Mouse (Mus musculus): ENCODE results near the gene Dmwd. TPM values are rescaled to one million over a fixed set of nuclear protein-coding genes. Genes with fewer than 3 reads are reported as not detected.
A peak's percentile ranks its signal among the peaks of the same experiment; 100 is the strongest.

Gene Dmwd
- total and polyA plus RNA-seq, 3 experiments, result 47.8 to 70.9 (median 54.9) TPM

GRCm38 (mm10) chr7:19074494-19074893 is 1.5 kb upstream of the Dmwd start:
- no peak for DNase-seq
- intact Hi-C loops (cut with DNase I), result loop anchor here (5.0 kb wide), 1 partner anchor 58 kb away; no protein-coding TSS in a partner anchor
- TF ChIP-seq EP300 (IDR thresholded peaks at IDR 0.05; ENCODE audit: insufficient read depth, low read depth, low read length) (no peak), POLR2A (IDR thresholded peaks at IDR 0.05; ENCODE audit: insufficient read depth, low read depth, low read length) (no peak), CTCF (IDR thresholded peaks at IDR 0.05) (no peak)
- no peak overlapping the region for H3K9ac ChIP-seq (ENCODE audit: low read depth, low read length)
- H3K36me3 ChIP-seq (ENCODE audit: control insufficient read depth, insufficient read depth, low read length), result no peaks in the 10 kb centered on the region
- peaks cover 7% of the 10 kb centered on the region for H3K4me1 ChIP-seq (ENCODE audit: control insufficient read depth, insufficient read depth, low read length)
- no peak overlapping the region for H3K27ac ChIP-seq
- H3K79me2 ChIP-seq (replicated peaks; ENCODE audit: control insufficient read depth, insufficient read depth, low read length), result no peaks in the 10 kb centered on the region
- 94% methylated on average over 6 of the region's 6 CpGs for WGBS
- no peaks in the 10 kb centered on the region for H3K27me3 ChIP-seq (ENCODE audit: control insufficient read depth, insufficient read depth, low read length)
- no peak overlapping the region for H3K4me3 ChIP-seq

- H3K4me1 ChIP-seq (ENCODE audit: control insufficient read depth, insufficient read depth, low read length), result peaks cover 7% of the 10 kb centered on the region
- no peaks in the 10 kb centered on the region for H3K79me2 ChIP-seq (replicated peaks; ENCODE audit: control insufficient read depth, insufficient read depth, low read length)
- TF ChIP-seq POLR2A (IDR thresholded peaks at IDR 0.05; ENCODE audit: insufficient read depth, low read depth, low read length) (no peak), CTCF (IDR thresholded peaks at IDR 0.05) (no peak), EP300 (IDR thresholded peaks at IDR 0.05; ENCODE audit: insufficient read depth, low read depth, low read length) (no peak)
- intact Hi-C loops (cut with DNase I), result no loop called here
- H3K9ac ChIP-seq (ENCODE audit: low read depth, low read length), result peak overlapping the region; percentile 48; the same call in 1 of the 2 replicates
- peak overlapping the region; percentile 75 for H3K4me3 ChIP-seq
- peak in 1 of 2 experiments; percentile 17 for DNase-seq
- WGBS, result 46% methylated on average over 5 of the region's 5 CpGs
- H3K36me3 ChIP-seq (ENCODE audit: control insufficient read depth, insufficient read depth, low read length), result no peaks in the 10 kb centered on the region
- no peaks in the 10 kb centered on the region for H3K27me3 ChIP-seq (ENCODE audit: control insufficient read depth, insufficient read depth, low read length)
- H3K27ac ChIP-seq, result peak overlapping the region; percentile 74
Measured at GRCm38 (mm10) chr7:19075231-19075630, 796 bp upstream of the Dmwd start.

- H3K27me3 ChIP-seq (ENCODE audit: control insufficient read depth, insufficient read depth, low read length), result no peaks in the 10 kb centered on the region
- peak overlapping the region; percentile 74 for H3K27ac ChIP-seq
- under 1% methylated on average over 21 of the region's 22 CpGs for WGBS
- H3K79me2 ChIP-seq (replicated peaks; ENCODE audit: control insufficient read depth, insufficient read depth, low read length), result no peaks in the 10 kb centered on the region
- H3K36me3 ChIP-seq (ENCODE audit: control insufficient read depth, insufficient read depth, low read length), result no peaks in the 10 kb centered on the region
- H3K9ac ChIP-seq (ENCODE audit: low read depth, low read length), result peak overlapping the region; percentile 88
- TF ChIP-seq EP300 (IDR thresholded peaks at IDR 0.05; ENCODE audit: insufficient read depth, low read depth, low read length) (no peak), POLR2A (IDR thresholded peaks at IDR 0.05; ENCODE audit: insufficient read depth, low read depth, low read length) (no peak), CTCF (IDR thresholded peaks at IDR 0.05) (no peak)
- intact Hi-C loops (cut with DNase I), result no loop called here
- peak overlapping the region; percentile 75 for H3K4me3 ChIP-seq
- peak; percentile 53 to 61 for DNase-seq
- H3K4me1 ChIP-seq (ENCODE audit: control insufficient read depth, insufficient read depth, low read length), result peaks cover 9% of the 10 kb centered on the region
Measured at GRCm38 (mm10) chr7:19076586-19076991, 562 bp downstream of the Dmwd start.

- Histone ChIP-seq H3K79me2 (replicated peaks; ENCODE audit: control insufficient read depth, insufficient read depth, low read length) (no peaks in the 10 kb centered on the region), H3K27me3 (ENCODE audit: control insufficient read depth, insufficient read depth, low read length) (no peaks in the 10 kb centered on the region), H3K36me3 (ENCODE audit: control insufficient read depth, insufficient read depth, low read length) (peaks cover 3% of the 10 kb centered on the region), H3K9ac (ENCODE audit: low read depth, low read length) (no peak overlapping the region), H3K4me1 (ENCODE audit: control insufficient read depth, insufficient read depth, low read length) (peaks cover 13% of the 10 kb centered on the region), H3K27ac (no peak overlapping the region), H3K4me3 (no peak overlapping the region)
- WGBS, result 34% methylated on average over 14 of the region's 14 CpGs
- peak; percentile 56 to 71 for DNase-seq
- intact Hi-C loops (cut with DNase I), result no loop called here
- no peak for TF ChIP-seq POLR2A (IDR thresholded peaks at IDR 0.05; ENCODE audit: insufficient read depth, low read depth, low read length)
Measured at GRCm38 (mm10) chr7:19077761-19078160, 1.7 kb downstream of the Dmwd start.

- Histone ChIP-seq H3K79me2 (replicated peaks; ENCODE audit: control insufficient read depth, insufficient read depth, low read length) (no peaks in the 10 kb centered on the region), H3K9ac (ENCODE audit: low read depth, low read length) (no peak overlapping the region), H3K36me3 (ENCODE audit: control insufficient read depth, insufficient read depth, low read length) (peaks cover 3% of the 10 kb centered on the region), H3K27ac (no peak overlapping the region), H3K4me3 (no peak overlapping the region), H3K27me3 (ENCODE audit: control insufficient read depth, insufficient read depth, low read length) (no peaks in the 10 kb centered on the region), H3K4me1 (ENCODE audit: control insufficient read depth, insufficient read depth, low read length) (peaks cover 13% of the 10 kb centered on the region)
- WGBS, result 63% methylated on average over 3 of the region's 3 CpGs
- intact Hi-C loops (cut with DNase I), result no loop called here
- no peak for DNase-seq
- TF ChIP-seq CTCF (IDR thresholded peaks at IDR 0.05) (no peak), EP300 (IDR thresholded peaks at IDR 0.05; ENCODE audit: insufficient read depth, low read depth, low read length) (no peak), POLR2A (IDR thresholded peaks at IDR 0.05; ENCODE audit: insufficient read depth, low read depth, low read length) (no peak)
Measured at GRCm38 (mm10) chr7:19078732-19079131, 2.7 kb downstream of the Dmwd start.

- no peak for DNase-seq
- H3K4me3 ChIP-seq, result no peak overlapping the region
- intact Hi-C loops (cut with DNase I), result no loop called here
- 84% methylated on average over 19 of the region's 19 CpGs for WGBS
- TF ChIP-seq POLR2A (IDR thresholded peaks at IDR 0.05; ENCODE audit: insufficient read depth, low read depth, low read length) (no peak), CTCF (IDR thresholded peaks at IDR 0.05) (no peak), EP300 (IDR thresholded peaks at IDR 0.05; ENCODE audit: insufficient read depth, low read depth, low read length) (no peak)
- H3K79me2 ChIP-seq (replicated peaks; ENCODE audit: control insufficient read depth, insufficient read depth, low read length), result no peaks in the 10 kb centered on the region
- H3K9ac ChIP-seq (ENCODE audit: low read depth, low read length), result no peak overlapping the region
- peaks cover 3% of the 10 kb centered on the region for H3K36me3 ChIP-seq (ENCODE audit: control insufficient read depth, insufficient read depth, low read length)
- no peak overlapping the region for H3K27ac ChIP-seq
- H3K4me1 ChIP-seq (ENCODE audit: control insufficient read depth, insufficient read depth, low read length), result peaks cover 8% of the 10 kb centered on the region
- H3K27me3 ChIP-seq (ENCODE audit: control insufficient read depth, insufficient read depth, low read length), result no peaks in the 10 kb centered on the region
Measured at GRCm38 (mm10) chr7:19080451-19080950, 4.5 kb downstream of the Dmwd start.
